Mouse (Mus musculus) frontal cortex, postnatal 14 days (tissue): ENCODE measurements at regions not wholly inside any gene's neighbourhood (a gene's known extent, or its start where the extent isn't known, plus 50 kb on each side); places are given as distances from the start of the nearest gene placed in this dataset.

Experiments
- DNase-seq, 2 experiments: peaks; one replicate each; pipeline ENCODE4 v3.0.0; 2022; ENCODE audit warnings: low spot score in 2 of 2

DNA sequence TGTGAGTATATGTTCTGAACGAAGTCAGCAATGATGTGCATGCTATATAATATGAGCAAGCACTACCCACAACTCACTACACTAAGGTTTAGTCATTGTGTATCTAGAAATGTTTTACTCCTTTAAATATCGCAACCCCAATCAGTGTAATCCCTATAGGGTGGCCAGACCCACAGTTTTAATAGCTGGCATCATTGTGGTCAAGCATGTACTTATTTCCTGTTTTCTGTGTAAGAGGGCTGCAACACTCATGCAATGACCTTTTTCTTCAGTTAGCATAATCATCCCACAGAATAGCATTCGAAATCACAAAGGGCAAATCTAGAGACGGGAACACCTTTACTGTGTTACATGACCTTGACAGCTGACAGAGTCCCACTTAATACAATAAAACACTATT lies 333.3 kb downstream of the Insc start:
- DNase-seq: no peak

DNA sequence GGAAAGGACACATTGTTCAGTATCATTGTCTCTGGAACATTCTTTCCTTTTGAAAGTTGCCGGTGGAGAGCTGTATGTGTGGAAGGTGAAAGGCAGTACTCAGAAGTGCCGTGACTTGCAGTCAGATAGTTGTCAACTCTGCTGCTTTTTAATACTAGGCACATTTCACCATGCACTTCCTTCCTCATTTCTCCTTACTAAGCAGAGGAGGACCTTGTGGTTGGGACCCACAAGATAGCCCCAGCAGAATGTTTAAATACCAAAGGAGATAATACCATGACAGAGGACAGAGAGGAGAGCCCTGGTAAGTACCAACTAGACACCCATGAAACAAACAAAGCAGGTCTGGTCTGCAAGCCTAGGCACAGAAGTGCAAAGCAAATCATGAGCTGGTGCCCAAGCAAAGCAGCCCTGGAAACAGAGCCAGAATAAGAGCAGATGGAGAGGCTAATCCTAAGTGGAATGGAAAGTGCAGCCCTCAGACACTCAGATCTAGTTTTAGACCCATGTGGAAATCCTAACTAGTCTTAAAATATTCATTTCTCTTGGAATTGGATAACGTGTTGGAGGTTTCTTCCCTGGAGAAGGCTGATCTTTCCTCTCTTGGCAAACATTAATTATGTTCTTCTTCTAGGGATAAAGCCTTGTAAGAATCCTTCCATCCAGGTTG lies 341.4 kb downstream of the Insc start:
- no peak for DNase-seq

DNA sequence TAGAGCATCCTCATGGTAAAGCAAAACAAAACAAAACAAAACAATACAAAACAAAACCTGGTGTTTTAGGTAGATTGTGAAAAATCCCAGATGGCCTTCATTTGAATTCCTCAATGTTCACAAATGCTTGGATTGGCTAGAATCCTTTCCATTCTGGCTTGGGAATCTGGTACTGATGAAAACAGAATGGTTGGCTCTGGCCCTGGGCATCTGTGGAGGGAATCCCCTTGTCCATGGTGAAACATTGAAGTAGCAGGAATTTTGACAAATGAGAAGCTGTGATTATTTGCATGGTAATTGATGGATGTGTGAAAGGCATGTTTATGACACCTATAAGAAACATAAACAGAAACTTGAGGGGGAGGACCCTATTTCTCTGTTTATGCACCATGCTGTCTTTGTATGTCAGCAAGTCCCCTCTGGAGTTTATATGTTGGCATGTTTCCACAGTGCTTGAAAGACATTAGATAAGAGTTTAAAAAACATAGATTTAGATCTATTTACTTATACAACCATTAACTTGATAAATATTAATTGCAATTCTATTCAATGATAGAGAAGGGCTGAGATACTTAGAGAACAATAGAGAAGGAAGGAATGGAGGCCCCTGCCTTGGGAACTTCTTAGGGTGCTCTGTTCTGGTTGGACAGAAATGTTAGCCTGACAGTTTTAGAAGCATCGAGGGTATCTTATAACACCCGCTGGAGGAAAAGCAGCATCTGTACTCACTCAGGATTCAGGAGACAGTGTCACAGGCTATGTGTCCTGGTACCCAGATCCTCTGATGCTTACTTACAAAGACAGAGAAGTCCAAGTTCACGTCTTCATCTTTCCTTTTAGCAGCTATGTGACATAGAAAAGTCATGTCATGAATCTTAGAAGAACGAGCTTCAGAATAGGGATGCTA lies 343.3 kb downstream of the Insc start:
- DNase-seq: no peak

DNA sequence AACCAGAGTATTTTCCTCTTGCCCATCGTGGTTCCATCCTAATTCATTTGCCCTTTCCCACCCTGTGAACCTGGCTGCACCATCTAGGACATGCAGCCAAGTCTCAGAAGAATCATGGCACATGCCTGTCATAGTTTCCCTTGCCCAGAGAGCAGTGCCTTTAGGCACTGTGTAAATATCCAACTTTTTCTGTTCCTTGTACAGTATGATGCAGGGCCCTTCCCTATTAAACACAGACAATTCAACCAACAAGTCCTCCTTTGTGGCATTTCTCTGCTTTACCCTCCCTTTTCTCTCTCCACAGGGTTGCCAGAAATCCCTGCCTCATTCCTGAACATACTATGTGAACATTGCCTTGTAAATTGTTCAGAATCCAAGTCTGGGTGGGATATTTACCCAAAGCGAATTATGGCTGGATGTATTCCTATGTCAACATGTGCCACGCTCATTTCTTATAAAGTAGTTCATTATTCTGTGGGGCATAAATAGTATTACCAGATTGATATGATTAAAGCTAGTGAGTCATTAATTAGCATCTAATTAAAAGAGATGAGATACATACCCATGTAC lies 349.1 kb downstream of the Insc start:
- DNase-seq: no peak

DNA sequence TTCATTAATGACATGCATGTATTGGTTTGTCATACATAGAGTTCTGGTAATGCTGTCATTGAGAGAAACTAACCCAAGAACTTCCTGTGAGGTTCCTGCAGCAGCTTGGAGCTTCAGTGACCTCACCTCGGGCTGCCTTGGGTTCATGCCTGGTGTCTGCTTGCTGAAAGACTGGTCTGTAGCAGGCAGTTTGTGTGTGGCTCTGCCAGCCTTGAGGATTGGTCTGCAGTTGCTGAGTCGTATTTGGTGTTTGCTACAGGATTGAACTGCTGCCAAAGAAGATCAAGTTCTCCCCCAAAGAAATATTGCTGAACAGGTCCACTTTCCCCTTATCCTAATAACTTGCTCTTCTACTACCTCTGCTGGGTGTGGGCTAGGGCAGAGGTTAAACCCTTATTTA lies 362.5 kb downstream of the Insc start:
- DNase-seq: no peak

DNA sequence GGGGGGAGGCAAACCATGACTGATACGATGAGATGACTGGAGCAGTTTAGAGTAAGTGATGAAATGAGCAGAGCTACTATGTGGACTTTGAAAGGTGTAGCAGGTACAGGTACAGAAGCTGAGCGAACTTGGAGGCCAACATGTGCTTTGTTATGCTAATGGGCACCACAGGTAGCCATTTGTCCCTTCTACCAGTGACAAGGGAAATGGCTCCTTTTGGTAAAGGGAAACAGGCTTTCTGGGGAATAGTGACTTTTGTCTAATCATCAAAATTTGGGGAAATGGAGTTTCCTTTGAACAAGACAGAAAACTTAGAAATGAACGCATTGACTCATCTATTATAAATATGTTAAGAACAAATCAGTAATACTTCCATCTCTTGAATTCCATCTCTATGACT lies 368.8 kb downstream of the Insc start:
- DNase-seq: no peak

DNA sequence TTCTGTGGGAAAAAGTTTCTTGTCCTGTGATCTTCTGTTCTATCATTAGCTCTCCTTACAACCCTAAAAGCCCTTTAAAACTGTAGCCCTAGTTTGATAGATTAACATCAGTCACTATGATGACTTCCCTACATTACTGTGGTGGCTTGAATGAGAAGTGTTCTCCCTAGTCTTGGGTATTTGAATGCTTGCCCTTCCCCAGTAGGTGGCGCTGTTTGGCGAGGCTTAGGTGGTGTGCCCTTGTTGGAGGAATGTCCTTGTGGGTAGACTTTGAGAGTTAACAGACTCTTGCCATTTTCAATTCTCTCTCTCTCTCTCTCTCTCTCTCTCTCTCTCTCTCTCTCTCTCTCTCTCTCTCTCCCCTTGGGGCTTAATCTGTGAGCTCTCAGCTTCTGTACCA lies 379.8 kb downstream of the Insc start:
- no peak for DNase-seq

DNA sequence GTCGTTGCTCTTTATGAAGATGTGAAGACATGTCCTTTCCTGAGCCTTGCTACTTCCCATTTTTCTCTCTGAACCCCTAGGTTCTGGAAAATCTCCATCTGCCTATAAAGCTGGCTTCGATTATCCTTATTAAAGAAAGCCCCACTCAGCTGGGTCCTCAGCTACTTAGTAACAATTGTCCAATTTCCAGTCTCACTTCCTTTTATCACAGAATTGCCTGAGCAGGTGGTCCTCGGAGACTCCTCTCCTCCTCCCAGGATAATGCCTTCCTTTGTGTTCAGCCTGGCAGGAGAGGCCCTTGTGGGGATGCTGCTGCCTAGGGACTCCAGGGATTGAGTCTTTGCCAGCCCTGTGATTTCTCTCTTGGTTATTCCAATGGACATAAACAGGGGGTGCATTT lies 385.5 kb downstream of the Insc start:
- no peak for DNase-seq

DNA sequence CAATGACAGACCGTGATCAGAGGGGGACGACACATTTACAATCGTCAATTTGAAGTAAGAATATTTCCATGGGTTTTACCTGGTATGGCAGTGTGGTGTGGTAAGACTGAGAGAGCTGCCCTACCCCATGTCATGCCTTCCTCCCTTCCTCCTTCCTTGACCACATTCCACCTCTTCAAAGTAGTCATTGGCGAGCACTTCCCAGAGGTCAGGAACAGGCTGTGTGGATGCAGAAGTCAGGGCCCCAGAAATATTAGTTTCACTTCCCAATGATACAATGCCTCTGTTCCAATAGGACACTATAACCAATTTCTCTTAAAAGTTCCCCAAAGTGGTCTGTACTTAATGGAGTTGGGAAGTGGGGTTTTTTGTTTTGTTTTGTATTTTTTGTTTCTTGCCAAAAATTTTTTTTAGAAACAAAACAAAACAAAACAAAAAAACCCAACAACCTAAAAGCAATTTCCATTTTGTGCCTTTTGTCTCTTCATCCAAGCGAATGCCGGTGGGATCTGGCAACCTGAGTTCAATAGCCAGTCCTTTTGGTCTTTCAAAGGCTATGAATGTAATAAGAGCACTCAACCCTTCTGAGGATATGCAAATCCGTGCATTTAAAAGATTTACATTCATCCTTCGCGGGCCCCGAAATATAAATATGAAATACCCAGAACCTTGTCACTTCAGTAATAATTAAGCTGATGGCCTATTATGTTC lies 387.9 kb downstream of the Insc start:
- no peak for DNase-seq

DNA sequence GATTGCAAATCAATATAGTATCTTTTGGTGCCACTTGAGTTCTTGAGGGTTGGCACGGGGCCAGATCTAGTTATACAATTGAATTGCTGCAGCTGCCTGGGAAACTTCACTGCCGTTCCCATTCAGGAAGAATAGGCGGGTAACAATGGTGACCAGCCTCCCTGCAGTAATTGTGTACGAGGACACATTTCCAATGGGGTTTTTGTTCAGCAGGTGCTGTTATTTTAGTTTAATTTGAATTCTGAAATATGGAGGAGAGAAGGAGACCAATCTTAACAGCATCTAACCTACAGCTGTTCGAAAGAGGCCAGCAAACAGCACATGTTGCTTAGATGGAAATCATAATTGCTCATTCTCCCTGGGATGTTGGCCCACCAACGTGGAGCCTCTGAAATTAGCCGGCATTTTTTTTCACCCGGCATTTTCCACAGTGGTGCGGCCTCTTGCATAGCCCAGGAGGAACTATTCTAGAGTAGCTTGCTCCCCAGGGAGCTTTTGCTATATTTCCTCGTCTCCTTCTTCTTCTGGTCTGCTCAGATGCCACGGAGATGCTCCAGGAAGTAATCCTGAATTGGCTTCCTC lies 388.6 kb downstream of the Insc start:
- no peak for DNase-seq

DNA sequence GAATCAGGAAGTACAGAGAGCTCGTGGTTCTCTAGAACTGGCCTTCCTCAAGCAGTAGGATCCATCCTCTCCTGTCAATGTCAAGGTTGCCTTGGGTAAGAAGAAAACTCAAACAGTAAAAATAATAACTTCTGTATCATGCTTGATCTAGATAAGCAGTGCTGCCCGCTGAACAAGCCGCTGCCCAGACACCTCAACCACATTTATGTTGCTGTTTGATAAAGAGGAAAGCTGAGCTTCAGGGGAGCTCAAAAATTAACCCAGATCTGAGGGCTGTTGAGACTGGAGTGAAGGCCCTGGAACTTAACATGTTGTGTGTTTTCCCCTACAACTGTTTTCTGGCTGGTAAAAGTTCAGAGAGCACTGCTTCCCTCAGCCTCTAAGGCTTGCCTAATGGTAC lies 389.1 kb downstream of the Insc start:
- DNase-seq: no peak

DNA sequence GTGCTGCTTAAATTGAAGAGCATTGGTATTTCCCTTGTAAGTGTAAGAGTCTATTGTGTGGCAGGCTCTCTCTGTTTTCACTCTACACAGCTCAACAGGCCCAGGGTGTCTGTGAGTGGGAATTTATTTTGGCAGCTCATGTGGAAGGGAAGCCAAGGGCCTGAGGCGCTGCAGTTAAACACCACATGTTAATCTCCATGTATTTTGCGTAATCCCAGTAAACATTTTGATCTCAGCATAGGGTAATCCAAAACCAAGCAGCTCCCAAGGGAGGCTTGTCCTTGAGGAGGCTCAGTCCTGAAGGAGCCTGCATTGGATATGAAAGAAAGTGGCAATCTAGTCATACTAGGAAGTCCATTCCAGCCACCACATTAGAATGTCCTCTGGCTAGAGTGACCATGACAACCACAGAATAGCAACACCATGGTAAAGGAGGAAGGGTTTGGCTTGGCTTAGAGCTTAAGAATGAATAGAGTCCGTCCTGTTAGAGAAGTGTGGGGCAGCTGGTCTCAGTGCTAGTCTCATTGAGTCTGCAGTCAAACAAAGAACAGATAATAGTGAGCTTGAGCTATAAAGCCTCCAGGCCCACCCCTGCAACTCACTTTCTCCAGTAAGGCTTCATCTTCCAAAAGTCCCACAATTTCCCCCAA lies 391.6 kb downstream of the Insc start:
- no peak for DNase-seq

DNA sequence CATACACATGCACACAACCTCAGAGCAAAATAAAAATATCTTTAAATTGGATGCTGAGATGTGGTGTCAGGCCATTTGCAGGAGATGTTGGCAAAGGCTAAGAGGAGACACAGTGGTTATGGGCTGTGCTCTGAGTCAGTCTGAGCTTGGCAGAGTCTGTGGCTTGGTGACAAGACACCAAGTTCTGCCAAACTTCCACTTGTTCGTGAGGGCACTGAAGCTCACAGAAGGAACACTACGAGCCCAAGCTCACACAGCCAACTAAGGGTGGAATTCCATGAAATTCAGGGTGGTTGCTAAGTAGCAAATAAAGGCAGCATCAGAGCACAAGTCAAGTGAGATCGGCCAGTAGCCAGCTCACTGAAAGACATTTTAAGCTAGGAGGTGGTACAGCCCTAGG lies 396.8 kb downstream of the Insc start:
- DNase-seq: no peak

DNA sequence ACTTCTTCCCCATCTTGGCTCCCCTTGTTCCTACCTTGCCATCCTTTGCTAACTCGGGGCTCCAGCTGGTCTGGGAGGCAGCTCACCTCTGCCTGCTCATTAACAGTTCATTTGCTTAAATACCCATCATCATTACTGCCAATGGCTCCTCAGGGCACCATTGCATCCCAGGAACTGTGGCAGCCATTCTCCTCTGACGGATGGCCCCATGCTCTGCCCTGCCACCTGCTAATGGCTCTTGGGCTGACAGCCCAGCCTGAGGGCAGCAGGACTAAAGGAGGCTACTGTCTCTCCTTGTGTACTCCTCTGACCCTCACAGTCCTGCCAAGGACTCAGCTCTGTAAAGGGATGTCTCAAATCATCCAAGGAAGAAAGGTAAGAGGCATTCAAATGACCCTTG lies 398.7 kb downstream of the Insc start:
- no peak for DNase-seq

DNA sequence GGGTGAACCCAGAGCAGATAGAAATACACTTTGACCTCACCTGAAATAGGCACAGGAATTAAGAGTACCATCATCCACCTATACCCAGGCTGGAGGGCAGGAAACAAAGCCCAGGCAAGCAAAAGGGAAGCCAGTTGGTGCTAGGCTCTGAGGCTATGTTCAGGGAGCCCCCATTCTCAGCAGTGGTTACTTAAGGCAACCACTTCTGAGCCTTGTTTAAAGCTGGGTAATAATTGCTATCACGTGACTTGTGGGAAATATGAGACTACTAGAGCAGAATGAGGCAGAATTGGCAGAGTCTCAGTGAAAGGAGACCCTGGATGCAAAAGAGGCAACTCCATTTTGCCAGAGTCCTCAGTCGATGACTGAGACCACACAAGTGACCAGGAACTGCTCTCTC lies 401.5 kb downstream of the Insc start:
- DNase-seq: no peak

DNA sequence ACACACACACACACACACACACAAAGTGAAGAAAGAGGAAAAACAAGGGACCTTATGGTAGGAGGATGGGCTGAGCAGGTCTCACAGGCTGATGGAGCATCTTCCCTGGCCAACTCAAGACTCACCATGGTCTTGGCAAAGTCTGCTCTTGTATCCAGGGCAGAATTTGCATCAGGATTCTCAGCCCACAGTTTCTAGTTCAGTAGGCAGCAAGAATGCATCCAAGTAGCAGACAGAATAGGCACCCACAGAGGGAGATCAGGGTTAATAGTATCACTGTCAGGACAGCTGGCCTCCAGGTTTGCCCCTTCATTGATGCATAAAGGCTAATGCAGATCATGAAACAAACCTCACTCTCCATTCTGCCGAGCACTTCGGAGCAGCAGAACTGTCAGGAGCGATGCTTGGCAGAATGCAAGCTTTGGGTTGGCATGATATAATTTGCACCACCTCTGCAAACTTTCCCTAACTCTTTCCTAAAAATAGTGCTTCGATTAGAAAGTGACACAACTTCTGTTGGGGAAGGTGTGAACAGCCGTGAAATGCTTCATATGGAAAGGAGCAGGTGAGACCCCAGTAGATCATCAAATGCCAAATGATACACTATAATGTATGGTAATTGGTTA lies 404.0 kb downstream of the Insc start:
- DNase-seq: no peak

DNA sequence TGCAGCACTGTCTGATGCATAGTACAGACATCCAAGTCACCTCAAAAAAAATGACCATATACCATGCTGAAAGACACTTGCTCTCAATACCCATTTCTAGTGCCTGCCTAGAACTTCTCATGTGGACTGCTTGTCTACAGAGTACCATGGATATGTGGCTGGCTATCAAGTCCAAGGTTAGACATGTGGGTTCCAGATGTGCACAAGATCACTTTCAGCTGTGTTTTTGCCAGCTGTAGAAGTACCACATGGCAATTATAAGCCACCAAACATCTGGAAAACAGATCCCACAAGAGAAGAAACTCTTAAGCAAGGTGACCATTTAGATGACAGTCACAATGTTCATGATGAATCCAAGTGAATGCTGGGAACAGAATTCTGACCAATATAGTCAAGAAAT lies 409.8 kb downstream of the Insc start:
- no peak for DNase-seq

DNA sequence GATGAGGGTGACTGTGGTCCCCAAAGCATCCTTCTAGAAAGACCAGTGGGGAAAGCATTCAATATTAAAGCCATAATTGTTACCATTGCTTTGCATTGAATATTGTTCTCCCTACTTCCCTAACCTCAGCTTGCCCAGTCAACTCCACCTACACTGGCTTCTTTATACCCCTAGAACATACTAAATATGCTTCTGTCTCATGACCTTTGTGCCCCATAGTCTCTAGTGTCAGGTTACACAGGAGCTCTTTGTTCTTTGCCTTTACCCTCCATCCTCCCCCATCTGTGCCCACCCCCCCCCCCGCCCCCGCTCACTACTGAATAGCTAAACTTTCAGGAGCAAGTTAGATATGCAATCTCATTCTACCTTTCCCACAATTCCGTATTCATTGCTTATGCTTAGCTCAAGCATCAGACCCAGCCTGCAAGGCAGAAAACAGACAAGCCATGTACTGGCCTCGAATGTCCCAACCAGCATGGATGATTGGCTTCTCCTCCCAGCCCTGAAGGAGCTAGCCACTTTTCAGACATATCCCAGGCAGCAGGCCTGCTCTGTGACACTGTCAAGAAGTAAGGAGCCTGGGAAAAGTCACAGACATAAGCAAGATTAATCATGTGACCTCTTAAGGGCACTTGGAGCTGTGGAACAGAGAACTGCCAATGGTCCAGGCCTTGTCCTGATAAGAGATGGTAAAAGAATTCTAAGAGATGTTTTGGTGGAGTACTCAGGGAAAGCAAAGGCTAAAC lies 410.4 kb downstream of the Insc start:
- no peak for DNase-seq

DNA sequence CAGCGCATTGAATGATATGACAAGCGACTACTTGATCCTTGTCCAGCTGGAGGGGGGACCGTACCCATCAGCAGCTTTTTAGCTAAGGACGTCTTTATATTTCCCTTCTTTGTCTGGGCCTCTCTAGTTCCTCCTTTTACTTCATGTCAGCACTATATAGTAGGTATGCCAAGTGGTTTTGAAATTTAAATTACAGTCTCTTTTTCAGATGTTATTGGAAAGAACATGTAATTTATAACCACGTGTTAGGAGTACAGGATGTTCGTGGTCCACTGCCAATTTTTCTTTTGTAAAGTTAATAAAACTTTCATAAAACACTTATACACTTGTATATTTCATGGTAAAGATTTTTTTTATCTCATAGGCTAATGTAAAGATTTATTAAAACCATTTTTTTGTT lies 426.5 kb downstream of the Insc start:
- DNase-seq: no peak

DNA sequence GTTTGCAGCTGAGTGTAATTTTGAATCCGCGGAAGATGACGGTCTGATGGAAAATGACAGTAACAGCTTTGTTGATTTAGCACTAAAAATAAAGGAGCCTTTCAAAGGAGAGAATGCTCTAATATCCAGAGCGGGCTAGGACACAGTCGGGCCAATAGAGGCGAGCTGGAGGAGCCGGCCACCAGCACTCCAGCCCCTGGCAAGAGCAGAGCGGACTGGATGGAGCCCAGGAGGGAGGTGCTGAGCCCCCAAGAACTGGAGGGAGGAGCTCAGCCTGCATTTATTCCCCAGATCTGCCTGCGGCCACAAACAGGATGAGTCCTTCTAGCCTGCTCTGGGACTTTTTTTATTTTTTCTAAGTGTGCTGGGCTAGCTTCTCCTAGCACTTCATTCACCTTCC lies 426.9 kb downstream of the Insc start:
- DNase-seq: peak in 1 of 2 experiments; percentile 8
